Mouse (Mus musculus): ENCODE data around the gene Zfp180. TPM values are rescaled to one million over a fixed set of nuclear protein-coding genes. Genes with fewer than 3 reads are reported as not detected.
"Not testable (repeated sequence)": the region's sequence is repeated elsewhere in the genome, so short reads cannot be mapped to it uniquely, and the experiment has no call there.

The Zfp180 gene
- 3.2 and 4.0 TPM in 2 replicates for polyA plus RNA-seq (2015; fragmentation: Nextera tagmentation; extraction: Ambion mirVana)

- Histone ChIP-seq H3K4me1 (ENCODE audit: insufficient read depth) (peaks cover 18% of the 10 kb centered on the region), H3K36me3 (replicated peaks; ENCODE audit: insufficient read depth, low read length) (peaks cover 5% of the 10 kb centered on the region; the same call in 1 of the 2 replicates), H3K9me3 (ENCODE audit: low read length) (no peaks in the 10 kb centered on the region), H3K9ac (replicated peaks) (peak within 1 kb of the TSS; percentile 89), H3K4me3 (ENCODE audit: low read depth, low read length) (peak within 1 kb of the TSS; percentile 98), H3K4me2 (ENCODE audit: low read depth, low read length) (peak within 1 kb of the TSS; percentile 89), H3K27ac (ENCODE audit: low read depth) (peak within 1 kb of the TSS; percentile 93), H3K27me3 (ENCODE audit: insufficient read depth, low read length) (no peaks in the 10 kb centered on the region)
- ATAC-seq (peak; percentile 99), DNase-seq (peak; percentile 93)
- WGBS (ENCODE audit: insufficient replicate concordance) = 20% methylated on average over 44 of the region's 44 CpGs
- TF ChIP-seq CTCF (IDR thresholded peaks at IDR 0.05; ENCODE audit: low read depth) = no peak
- TF ChIP-seq EP300 (IDR thresholded peaks at IDR 0.05; ENCODE audit: low read depth) = no peak
These were observed at the start of gene Zfp180 for GRCm38 (mm10) chr7:24081634-24082431. Gene Zfp180 (plus strand): TSS chr7:24081924.

GRCm38 (mm10) chr7:24052660-24053304, 28.9 kb upstream of the Zfp180 start, which contains the start of gene Vmn1r183:
Gene Vmn1r183 (plus strand): TSS chr7:24053254.
- no peaks in the 10 kb centered on the region for H3K36me3 ChIP-seq (replicated peaks; ENCODE audit: insufficient read depth, low read length)
- ATAC-seq (no peak), DNase-seq (no peak)
- no peak for TF ChIP-seq CTCF (IDR thresholded peaks at IDR 0.05; ENCODE audit: low read depth)
- TF ChIP-seq EP300 (IDR thresholded peaks at IDR 0.05; ENCODE audit: low read depth) = no peak
- H3K27ac ChIP-seq (ENCODE audit: low read depth) = no peak within 1 kb of the TSS
- H3K4me1 ChIP-seq (ENCODE audit: insufficient read depth) = no peaks in the 10 kb centered on the region
- no peak within 1 kb of the TSS for H3K4me3 ChIP-seq (ENCODE audit: low read depth, low read length)
- 73% methylated on average over 4 of the region's 4 CpGs for WGBS (ENCODE audit: insufficient replicate concordance)
- H3K27me3 ChIP-seq (ENCODE audit: insufficient read depth, low read length) = no peaks in the 10 kb centered on the region
- no peak within 1 kb of the TSS for H3K9ac ChIP-seq (replicated peaks)
- H3K4me2 ChIP-seq (ENCODE audit: low read depth, low read length) = no peak within 1 kb of the TSS
- H3K9me3 ChIP-seq (ENCODE audit: low read length) = no peaks in the 10 kb centered on the region

DNA sequence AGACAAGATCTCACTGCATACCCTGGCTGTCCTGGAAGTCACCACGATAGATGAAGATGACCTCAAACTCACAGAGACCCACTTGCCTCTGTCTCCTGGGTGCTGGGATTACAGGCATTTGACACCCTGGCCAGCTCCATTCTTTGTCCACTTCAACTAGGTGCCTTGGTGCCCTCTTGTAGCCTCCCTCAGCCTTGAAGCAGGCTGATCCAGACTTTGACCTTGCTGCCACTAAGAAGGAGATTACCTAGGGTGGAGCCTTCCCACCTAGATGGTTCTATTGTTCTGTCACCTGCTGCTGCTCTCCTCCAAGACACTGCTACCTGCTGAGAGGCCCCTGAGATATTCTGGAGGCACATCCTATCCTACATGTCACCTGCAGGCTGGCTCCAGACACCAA, 7.3 kb upstream of the Zfp180 start:
- H3K4me1 ChIP-seq (ENCODE audit: insufficient read depth); H3K4me2 ChIP-seq (ENCODE audit: low read depth, low read length); H3K9me3 ChIP-seq (ENCODE audit: low read length); H3K27ac ChIP-seq (ENCODE audit: low read depth); H3K4me3 ChIP-seq (ENCODE audit: low read depth, low read length); DNase-seq; H3K36me3 ChIP-seq (replicated peaks; ENCODE audit: insufficient read depth, low read length); ATAC-seq; H3K27me3 ChIP-seq (ENCODE audit: insufficient read depth, low read length); H3K9ac ChIP-seq (replicated peaks): not testable (repeated sequence)
- WGBS (ENCODE audit: insufficient replicate concordance) = 25% methylated on average over 1 of the region's 1 CpGs

- Histone ChIP-seq H3K36me3 (replicated peaks; ENCODE audit: insufficient read depth, low read length) (peaks cover 5% of the 10 kb centered on the region; the same call in 1 of the 2 replicates), H3K4me3 (ENCODE audit: low read depth, low read length) (peak overlapping the region; percentile 98), H3K4me1 (ENCODE audit: insufficient read depth) (peaks cover 18% of the 10 kb centered on the region), H3K4me2 (ENCODE audit: low read depth, low read length) (peak overlapping the region; percentile 89), H3K9ac (replicated peaks) (peak overlapping the region; percentile 89), H3K27ac (ENCODE audit: low read depth) (peak overlapping the region; percentile 93), H3K9me3 (ENCODE audit: low read length) (no peaks in the 10 kb centered on the region), H3K27me3 (ENCODE audit: insufficient read depth, low read length) (no peaks in the 10 kb centered on the region)
- 35% methylated on average over 15 of the region's 15 CpGs for WGBS (ENCODE audit: insufficient replicate concordance)
- TF ChIP-seq CTCF (IDR thresholded peaks at IDR 0.05; ENCODE audit: low read depth) (no peak), EP300 (IDR thresholded peaks at IDR 0.05; ENCODE audit: low read depth) (no peak)
- DNase-seq = peak; percentile 16
- ATAC-seq = peak; percentile 22
These were observed 922 bp downstream of the Zfp180 start for GRCm38 (mm10) chr7:24082457-24083235.

- TF ChIP-seq EP300 (IDR thresholded peaks at IDR 0.05; ENCODE audit: low read depth) (no peak), CTCF (IDR thresholded peaks at IDR 0.05; ENCODE audit: low read depth) (no peak)
- H3K27me3 ChIP-seq (ENCODE audit: insufficient read depth, low read length) = no peaks in the 10 kb centered on the region
- no peak overlapping the region for H3K4me2 ChIP-seq (ENCODE audit: low read depth, low read length)
- no peak overlapping the region for H3K27ac ChIP-seq (ENCODE audit: low read depth)
- H3K9ac ChIP-seq (replicated peaks) = no peak overlapping the region
- H3K9me3 ChIP-seq (ENCODE audit: low read length) = no peaks in the 10 kb centered on the region
- no peak overlapping the region for H3K4me3 ChIP-seq (ENCODE audit: low read depth, low read length)
- 90% methylated on average over 4 of the region's 4 CpGs for WGBS (ENCODE audit: insufficient replicate concordance)
- H3K36me3 ChIP-seq (replicated peaks; ENCODE audit: insufficient read depth, low read length) = peaks cover 8% of the 10 kb centered on the region; the same call in 1 of the 2 replicates
- no peak for ATAC-seq
- DNase-seq = peak; percentile 0
- peaks cover 13% of the 10 kb centered on the region for H3K4me1 ChIP-seq (ENCODE audit: insufficient read depth)
These were observed 5.1 kb downstream of the Zfp180 start for GRCm38 (mm10) chr7:24086871-24087270.

All from liver, postnatal 0 days (tissue).